Mouse (Mus musculus): Measurements from ENCODE around the gene Mfsd10.

Mfsd10 gene

DNA sequence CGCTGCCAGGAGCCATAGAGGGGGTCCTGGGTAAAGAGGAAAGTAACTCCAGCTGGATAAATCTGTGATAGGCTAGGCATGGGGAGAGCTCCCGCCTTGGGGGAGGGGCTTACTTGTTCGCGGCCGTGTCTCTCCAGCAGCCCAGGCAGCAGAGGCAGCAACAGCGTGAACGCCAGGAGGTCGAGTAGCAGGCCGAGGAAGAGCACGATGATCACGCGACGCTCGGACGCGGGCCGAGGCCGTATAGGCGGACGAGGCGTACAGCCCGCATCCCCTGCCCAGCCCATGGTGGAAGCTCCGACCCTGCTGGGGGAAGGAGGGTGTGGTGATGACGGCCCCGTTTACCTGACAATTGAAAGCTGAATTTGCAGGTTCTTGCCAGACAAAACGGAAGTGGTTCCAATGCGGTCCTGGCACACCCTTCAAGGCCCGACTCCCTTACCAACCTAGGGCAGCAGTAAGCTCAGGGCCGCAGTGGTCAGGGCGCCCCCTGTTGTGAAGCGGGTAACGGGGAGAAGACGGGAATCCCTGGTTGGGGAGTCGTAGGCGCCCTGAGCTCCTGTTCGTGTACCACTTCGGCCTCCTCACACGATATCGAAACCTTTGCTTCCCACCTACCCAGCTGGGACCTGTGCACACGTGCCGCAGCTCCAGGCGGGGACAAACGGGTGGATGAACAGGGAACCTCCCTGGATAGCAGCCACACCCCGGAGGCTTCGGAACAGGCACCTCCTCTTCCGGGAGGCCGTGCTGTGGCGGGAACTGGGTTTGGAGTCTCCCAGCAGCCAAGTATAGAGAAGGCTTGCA is at the start of gene Mfsd10:
Gene Mfsd10, minus strand, starts transcription at position 732 of the 807 bp plus-strand sequence.
- peak; percentile 65 to 73 for DNase-seq (ENCODE audit: low spot score in 2 of 2)

DNA sequence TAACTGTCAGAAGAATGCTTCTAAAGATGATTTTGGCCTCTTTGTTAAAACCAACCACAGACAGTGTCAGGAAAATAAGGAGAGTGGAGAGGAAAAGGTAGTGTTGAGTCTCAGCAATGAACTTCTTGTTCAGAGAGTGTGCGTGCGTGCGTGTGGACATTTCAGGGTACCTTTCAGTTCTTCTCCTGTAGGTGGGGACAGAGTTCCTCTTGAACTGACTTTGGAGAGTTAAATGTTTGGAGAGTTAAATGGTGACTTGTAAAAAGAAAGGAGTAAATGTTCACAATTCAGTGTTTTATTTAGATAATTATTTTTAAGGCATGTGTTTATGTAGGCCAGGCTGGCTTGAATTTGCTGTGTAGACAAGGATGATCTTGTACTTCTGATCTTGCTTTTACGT is 33.3 kb upstream of the Mfsd10 start:
- DNase-seq (ENCODE audit: low spot score in 2 of 2) = no peak

DNA sequence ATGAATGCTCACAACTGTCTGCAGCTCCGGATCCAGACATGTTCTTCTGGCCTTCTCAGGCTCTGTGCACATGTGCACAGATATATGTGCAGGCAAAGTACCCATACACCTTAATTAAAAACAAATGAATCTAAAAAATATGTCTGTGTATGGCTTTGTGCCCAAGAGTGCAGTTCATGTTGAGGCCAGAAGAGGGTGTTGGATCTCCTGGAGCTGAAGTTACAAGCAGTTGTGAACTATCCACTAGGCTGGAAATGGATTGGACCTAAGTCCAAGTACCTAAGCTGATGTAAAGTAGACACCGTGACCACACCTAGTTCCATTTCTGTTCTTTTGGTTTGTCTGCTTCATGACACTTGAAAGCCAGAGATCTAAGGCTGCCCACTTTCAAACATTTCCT is 32.5 kb upstream of the Mfsd10 start:
- no peak for DNase-seq (ENCODE audit: low spot score in 2 of 2)

DNA sequence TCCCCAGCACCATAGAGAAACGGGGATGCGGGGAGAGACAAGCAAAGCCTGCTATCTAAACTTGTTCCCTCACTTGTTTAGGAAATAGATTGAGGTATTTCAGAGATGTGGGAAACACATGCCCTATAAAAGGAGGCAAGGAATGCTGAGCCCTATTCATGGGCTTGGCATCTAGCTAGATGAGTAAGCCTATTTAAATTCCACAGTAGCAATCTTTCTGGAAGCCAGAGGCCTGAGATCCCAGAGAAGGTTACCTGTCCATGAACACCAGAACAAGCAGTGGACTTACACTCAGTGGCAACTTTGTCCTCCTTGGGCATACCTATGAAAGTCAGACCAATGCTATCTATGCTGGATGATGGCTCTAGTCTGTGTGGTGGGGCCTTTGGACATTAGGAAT is 26.2 kb upstream of the Mfsd10 start:
- no peak for DNase-seq (ENCODE audit: low spot score in 2 of 2)

DNA sequence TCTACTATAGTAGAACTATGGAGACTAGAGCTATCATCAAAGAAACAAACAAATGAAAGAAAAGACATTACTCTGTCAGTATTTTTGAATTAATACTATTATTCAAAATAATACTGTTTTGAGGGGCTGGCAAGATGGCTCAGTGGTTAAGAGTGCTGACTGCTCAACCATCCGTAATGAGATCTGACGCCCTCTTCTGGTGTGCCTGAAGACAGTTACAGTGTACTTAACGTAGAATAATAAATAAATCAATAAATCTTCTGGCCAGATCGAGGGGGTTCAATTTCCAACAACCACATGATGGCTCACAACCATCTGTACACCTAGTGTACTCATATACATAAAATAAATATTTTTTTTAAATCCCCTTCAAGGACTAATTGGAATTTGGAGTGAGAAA is 24.9 kb upstream of the Mfsd10 start:
- no peak for DNase-seq (ENCODE audit: low spot score in 2 of 2)

DNA sequence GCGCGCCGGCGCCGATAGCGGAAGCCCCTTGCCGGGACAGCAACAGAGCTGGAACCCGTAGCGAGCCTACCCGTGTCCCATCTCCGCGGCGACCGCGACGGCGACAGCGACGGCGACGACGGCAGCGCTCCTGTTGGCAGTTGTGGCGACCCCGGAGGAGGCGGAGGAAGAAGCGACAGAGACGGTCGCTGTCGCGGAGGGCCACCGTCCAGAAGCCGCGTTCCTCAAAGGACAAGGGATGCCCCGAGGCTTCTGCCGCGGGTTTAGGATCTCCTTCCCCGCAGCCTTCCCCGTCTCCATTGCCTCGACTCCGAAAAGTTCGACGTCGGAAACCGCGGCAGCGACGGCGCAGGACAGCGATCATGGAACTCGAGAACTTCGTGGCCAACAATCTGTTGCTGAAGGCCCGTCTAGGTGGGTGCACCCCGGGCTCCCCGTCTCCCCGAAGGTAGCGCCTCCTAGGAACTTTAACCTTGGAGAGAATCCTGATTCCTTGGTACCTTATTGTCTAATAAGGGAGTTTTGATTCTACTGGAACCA is 23.6 kb upstream of the Mfsd10 start:
- no peak for DNase-seq (ENCODE audit: low spot score in 2 of 2)

DNA sequence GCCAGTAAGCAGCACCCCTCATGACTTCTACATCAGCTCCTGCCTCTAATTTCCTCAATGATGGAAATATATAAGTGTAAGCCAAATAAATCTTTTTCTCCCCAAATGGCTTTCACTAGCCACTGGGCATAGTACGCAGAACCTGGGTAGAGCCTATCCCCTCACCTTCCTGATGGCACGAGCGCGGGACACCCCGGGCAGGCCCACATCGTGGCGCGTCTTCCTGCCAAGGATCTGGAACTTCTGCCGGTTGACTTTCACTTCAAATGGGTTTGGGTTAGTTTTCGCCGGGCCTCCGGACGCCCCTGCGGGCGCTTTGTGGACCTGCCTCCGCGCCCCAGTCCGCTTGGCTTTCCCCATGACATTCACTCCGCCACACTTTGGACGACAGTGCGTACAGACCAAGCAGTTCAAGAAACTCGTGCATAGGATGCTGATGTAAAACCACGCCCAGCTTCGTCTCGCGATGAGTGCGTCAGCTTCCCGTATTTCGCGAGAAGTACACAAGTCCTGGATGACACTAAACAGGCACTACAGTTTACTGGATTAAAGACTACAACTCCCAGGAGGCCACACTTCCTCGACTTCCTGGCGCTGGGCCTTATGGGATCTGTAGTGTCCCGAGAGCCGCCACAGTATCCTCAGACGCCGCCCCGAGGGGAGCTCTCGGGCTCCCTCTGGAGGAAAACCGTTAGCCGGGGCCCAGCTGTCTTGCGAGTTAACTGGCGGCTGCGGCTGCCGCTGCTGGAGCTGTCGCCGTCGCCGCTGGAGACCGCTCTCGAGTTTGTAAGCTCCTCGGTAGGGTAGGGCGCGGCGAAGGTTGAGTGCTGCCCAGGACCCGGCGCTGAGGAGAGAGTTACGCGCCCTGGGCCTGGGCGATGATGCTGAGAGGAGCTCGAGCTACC is 22.9 kb upstream of the Mfsd10 start, which contains the start of the genes Nop14 and Grk4:
Gene Nop14, minus strand, starts transcription at position 463 of the 905 bp plus-strand sequence.
Gene Grk4, plus strand, starts transcription at position 694 of the 905 bp plus-strand sequence.
- DNase-seq (ENCODE audit: low spot score in 2 of 2) = peak; percentile 99

DNA sequence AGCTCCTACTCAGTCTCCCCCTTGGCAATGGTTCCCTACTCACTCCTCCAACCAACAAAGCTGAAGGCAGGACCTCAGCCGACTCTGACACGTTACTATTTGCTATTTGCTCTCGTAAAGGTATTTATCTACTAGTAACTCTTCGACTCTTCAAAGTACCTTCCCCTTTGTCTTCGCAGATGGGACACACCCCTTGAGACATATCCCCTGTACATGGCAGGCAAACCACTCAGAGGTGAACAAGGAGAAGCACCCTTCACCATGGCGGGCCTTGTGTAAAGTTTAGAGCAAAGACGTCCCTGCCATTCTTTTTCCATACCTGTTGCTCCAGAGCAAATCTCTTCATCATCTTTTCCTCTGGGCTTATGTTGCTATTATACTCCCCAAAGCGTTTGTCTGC is 20.5 kb upstream of the Mfsd10 start:
- no peak for DNase-seq (ENCODE audit: low spot score in 2 of 2)

DNA sequence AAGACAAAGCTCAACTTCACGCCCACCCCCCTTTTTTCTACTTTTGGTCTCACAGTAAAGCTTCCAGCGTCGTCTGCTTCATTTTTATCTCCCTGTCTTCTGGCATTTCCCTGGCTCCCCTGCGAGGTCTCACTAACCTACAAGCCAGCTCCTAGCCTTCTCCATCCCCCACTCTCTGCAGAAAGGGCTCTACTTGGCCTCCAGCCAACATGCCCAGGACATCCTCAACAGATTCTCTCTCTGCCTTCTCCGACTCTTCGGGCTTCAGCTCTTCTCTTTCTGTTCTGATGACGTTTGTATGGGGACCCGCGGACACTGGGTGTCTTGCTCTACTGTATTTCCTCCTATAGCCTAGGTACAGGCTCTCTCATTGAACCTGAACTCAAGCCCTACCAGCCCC is 17.9 kb upstream of the Mfsd10 start:
- DNase-seq (ENCODE audit: low spot score in 2 of 2) = no peak

DNA sequence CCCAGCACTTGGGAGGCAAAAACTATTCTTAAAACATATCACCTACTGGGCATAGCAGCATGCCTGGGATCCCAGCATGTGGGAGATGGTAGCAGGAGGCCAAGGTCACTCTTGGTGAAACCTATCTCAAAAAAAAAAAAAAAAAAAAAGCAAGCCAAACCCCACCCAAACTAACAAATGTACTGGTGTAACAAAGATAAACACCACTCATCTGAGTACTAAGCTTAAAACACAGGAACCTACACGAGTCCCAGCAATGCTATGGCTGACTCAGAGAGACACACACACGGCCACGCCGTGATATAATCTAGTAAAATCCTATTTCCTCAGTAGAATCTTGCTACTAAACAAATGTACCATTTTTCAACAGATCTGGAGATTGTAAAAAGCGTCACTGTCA is 15.9 kb upstream of the Mfsd10 start:
- no peak for DNase-seq (ENCODE audit: low spot score in 2 of 2)

DNA sequence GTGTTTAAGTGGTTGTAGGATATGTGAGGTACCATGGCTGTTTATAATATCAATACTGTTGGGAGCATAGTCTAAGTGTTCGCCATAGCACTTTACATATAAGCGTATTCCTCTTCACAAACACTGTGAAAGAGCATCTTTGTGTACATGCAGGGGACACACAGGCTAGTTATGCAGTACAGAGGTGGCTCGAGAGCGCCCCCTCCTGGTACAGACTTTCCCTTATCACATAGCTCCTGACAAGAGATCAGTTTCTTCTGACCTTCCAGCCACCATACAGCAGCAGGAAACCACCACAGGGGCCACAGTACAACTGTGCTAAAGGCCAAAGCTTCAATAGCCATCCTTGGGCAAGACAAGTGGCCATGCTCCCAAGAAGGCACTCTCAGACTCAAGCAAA is 10.6 kb upstream of the Mfsd10 start:
- peak in 1 of 2 experiments; percentile 74 for DNase-seq (ENCODE audit: low spot score in 2 of 2)

DNA sequence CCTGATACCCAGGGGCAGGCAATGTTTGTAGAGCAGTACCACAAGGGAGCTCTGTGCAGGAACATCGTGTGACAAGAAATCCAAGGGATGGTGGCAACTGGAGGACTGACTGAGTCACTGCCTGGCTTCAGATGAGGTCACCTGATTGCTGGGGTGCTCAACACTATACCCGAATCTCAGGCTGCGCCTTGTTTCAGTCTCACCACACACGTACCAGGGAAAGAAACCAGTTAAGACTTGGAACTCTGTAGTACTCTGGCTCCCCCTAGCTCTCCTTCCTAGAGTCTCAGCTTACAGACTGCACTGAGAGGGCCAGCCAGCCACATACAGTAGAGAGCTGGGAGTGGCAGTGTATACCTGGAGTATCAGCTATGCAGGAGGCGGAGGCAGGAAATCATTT is 5.9 kb upstream of the Mfsd10 start:
- DNase-seq (ENCODE audit: low spot score in 2 of 2) = peak in 1 of 2 experiments; percentile 53

DNA sequence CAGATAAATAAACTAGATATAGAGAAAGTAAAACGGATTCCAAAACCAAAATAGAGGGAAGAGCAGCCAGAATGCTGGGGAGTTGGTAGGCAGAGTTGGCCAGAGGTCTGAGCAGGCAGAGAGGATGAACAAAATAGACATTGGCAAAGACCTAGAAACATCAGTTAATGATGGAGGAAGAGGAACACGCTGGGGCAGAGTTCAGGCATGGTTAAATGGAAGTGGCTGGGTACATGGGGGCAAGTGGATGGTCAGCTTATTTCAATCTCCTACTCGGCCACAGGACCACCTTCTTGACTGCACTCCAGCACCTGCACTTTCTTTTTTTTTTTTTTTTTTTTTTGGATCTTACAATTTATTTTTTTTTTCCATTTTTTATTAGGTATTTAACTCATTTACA is 5.0 kb upstream of the Mfsd10 start:
- DNase-seq (ENCODE audit: low spot score in 2 of 2) = no peak

DNA sequence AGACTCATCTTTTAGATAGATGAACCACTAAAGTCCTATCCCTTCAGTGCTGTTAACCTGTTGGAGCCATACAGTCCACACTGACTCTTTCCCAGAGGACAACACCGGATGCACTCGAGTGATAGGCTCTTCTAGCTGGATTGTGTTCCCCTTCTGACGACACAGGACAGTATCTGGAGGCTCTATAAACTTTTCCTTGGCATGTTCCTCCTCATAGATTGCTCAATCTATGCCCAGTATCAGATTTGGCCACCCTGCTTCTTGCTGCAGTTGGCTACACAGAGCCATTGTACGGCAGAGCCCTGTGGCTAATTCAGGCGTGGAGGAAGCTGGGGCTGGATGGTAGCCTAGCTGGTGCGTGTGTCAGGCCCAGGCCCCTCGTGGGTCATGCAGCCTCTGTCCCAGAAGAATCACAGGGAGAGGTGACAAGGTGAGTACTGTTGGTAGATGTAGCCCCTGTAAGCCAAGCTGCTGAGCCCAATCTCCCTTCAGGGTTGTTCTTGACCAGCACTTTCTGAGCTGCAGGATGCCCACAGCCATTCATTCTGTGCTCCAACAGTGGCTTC is 662 bp upstream of the Mfsd10 start:
- DNase-seq (ENCODE audit: low spot score in 2 of 2) = no peak

DNA sequence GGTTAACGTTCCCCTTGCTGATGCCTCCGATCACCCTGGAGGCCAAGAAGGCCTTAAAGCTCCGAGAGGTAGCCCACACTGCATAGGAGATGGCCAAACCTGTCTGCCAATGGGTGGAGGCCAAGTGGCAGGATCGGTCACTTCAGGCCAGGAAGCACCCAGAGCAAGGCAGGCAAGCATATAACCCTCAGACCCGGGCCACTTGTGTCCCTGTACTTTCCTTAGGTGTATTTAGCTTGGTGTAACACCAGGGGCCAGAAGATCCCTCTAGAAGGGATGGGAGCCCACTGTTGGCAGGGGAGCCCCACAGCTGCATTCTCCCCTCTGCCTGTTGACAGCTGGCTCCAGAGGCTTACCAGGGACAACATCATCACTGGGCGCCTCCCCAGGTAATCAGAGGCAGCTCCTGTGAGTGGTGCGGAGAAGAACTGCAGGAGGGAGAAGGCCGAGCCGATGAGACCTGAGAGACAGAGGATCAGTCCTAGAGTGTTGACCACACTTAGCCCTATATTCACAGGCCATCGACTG is 1.3 kb downstream of the Mfsd10 start:
- no peak for DNase-seq (ENCODE audit: low spot score in 2 of 2)

DNA sequence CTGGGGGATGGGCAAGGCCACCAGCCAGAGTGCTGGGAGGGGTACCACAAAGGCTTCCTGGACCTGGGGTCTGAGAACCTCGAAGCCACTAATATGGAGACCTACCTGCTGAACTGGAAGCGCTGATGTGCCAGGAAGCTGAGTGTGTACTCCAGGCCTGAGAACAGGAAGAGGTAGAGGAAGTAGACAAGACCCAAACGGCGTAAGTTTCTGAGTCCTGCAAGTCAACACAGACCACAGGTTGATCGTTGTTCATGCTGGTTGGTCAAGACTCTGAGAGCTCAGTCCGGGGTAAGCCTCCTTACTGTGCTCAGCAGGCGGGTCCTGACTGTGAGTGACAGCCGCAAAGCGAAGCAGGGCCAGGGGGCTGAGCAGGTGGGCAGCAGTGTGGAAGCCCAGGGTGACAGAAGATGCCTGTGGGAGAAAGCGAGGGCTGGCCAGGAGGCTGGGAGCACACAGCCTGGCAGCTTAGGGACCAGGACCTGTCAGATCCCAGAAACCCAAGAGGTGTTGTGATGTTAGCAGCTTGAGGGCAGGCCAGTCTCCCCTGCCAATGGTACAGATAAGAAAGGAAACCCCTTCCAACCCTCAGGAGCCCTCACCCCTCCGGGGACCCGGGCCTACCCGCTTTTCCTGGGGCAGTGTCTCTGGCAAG is 2.1 kb downstream of the Mfsd10 start:
- no peak for DNase-seq (ENCODE audit: low spot score in 2 of 2)

DNA sequence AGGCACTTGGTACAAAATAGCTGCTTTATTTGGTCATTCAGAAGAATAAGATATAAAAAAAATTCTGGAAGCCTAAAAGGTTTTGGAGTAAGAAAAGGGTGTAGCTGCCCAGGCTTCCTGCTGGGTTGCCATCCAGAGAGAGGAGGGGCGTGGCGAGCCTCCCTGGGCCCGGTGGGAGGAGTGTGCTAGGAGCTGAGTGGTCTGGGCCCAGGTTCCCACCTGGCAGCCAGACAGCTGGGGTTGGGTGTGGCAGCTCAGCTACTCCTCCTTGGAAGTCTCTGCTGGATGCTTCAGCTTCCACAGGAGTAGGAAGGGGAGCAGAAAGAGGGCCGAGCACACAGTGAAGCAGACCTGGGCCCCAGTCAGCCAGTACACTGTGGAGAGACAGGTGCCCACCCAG is 3.4 kb downstream of the Mfsd10 start:
- DNase-seq (ENCODE audit: low spot score in 2 of 2) = peak in 1 of 2 experiments; percentile 7

DNA sequence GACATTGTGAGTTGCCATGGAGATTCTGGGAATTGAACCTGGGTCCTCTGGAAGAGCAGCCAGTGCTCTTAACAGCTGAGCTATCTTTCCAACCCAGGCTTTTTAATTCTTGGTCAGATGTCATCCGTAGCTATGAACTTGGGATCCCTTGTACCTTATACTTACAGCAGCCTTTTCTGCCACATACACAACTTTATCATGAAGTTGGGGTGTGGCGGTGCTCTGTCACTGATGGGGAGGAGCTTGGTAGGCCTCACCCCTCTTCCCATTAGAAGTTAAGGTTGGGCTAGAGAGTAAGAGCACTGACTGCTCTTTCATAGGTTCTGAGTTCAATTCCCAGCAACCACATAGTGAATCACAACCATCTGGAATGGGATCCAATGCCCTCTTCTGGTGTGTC is 4.0 kb downstream of the Mfsd10 start:
- no peak for DNase-seq (ENCODE audit: low spot score in 2 of 2)

DNA sequence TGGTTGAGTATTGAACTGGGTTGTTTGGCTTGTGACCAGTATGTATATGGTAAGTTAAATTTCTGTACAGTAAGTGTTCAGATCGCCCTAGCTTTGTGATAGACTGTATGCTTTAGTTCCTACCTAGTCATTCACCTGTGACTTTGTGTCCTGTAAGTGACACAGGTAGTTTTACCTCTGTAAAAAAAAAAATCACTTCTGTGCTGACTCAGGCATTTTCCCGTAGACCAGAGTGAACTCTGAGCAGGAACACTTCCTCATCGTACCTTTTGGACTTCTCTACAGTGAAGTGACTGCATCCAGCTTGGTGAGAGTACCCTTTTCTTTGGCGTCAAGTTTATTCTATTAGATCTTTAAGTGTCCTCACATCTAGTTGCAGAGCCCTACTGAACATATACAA is 27.0 kb downstream of the Mfsd10 start:
- DNase-seq (ENCODE audit: low spot score in 2 of 2) = no peak

DNA sequence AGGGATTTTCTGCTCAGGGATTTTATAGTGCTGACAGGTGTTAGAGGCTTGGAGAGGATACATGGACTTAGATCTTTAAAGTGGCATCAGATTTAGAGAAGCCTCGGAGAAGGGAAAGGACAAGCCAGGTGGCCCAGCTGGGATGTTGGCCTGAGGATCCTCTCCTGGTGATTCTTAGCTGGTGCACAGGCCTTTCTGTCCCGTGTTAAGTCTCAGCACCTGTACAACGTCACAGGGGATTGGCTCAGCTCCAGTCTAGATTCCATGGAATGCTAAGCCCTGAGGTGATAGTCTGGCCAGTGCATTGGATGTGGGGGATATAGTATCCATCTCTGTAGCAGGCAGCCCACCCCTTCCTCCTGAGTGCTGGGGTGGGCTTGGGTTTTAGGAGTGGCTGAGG is 28.8 kb downstream of the Mfsd10 start:
- no peak for DNase-seq (ENCODE audit: low spot score in 2 of 2)

All from thymus, postnatal 10 days (tissue).